Mouse (Mus musculus) liver, postnatal 0 days (tissue): ENCODE measurements around the gene Polk. TPM values are rescaled to one million over a fixed set of nuclear protein-coding genes. Genes with fewer than 3 reads are reported as not detected.

Source experiments
- ATAC-seq: fragments of 200-750 bp; cut with Nextera tagmentation; 2 replicates; pipeline ENCODE4 v1.8.0; 2017; ENCODE audit warnings: mild to moderate bottlenecking, moderate library complexity
- DNase-seq: peaks from one replicate; pipeline ENCODE4 v3.0.0-alpha.2; 2016
- H3K27ac ChIP-seq: fragments of 300-500 bp; sonication (generic); 2 replicates; pipeline ENCODE4 v1.5.1; 2014; ENCODE audit warnings: antibody characterized with exemption, moderate library complexity, mild to moderate bottlenecking, low read depth
- H3K27me3 ChIP-seq: fragments of 300-500 bp; sonication (generic); 2 replicates; pipeline ENCODE4 v1.6.1; 2014; ENCODE audit warnings: low read length, control low read depth, mixed read lengths; ENCODE audit not compliant: insufficient read depth
- H3K36me3 ChIP-seq: fragments of 300-500 bp; sonication (generic); replicated peaks from 2 replicates; pipeline ENCODE4 v1.6.1; 2014; ENCODE audit warnings: mild to moderate bottlenecking, control low read depth, low read length, moderate library complexity, mixed read lengths; ENCODE audit not compliant: insufficient read depth
- H3K4me1 ChIP-seq: fragments of 300-500 bp; sonication (generic); 2 replicates; pipeline ENCODE4 v1.6.1; 2014; ENCODE audit warnings: antibody characterized with exemption, mild to moderate bottlenecking, control low read depth; ENCODE audit not compliant: insufficient read depth
- H3K4me2 ChIP-seq: fragments of 300-500 bp; sonication (generic); 2 replicates; pipeline ENCODE4 v1.6.1; 2014; ENCODE audit warnings: low read depth, mild to moderate bottlenecking, low read length, moderate library complexity, mixed read lengths
- H3K4me3 ChIP-seq: fragments of 300-500 bp; sonication (generic); 2 replicates; pipeline ENCODE4 v1.5.1; 2014; ENCODE audit warnings: low read depth, low read length
- H3K9ac ChIP-seq: fragments of 300-500 bp; sonication (generic); replicated peaks from 2 replicates; pipeline ENCODE4 v1.6.1; 2014; ENCODE audit warnings: mild to moderate bottlenecking, moderate library complexity
- H3K9me3 ChIP-seq: fragments of 300-500 bp; sonication (generic); 2 replicates; pipeline ENCODE4 v1.6.1; 2016; ENCODE audit warnings: mild to moderate bottlenecking, control low read depth, low read length, mixed read lengths
- CTCF ChIP-seq: sonication (generic); IDR thresholded peaks from 2 replicates; pipeline ENCODE4 v1.5.1; 2016; ENCODE audit warnings: antibody characterized with exemption, low read depth
- EP300 ChIP-seq: IDR thresholded peaks from 2 replicates; pipeline ENCODE4 v1.6.1; 2016; ENCODE audit warnings: antibody characterized with exemption, low read depth, mild to moderate bottlenecking
- WGBS: fragments of 180-500 bp; shearing (Covaris S2); extraction: QIAGEN DNeasy Blood & Tissue Kit; methylation state at CpG from one replicate; pipeline ENCODE4 v1.1.7; 2014; ENCODE audit not compliant: insufficient replicate concordance; 5-methylcytosine and 5-hydroxymethylcytosine counted together
- polyA plus RNA-seq: library from polyadenylated mRNA; unstranded; fragments of >200 nt; fragmentation: Nextera tagmentation; extraction: Ambion mirVana; gene quantifications from 2 replicates; pipeline ENCODE4 v1.2.1, GENCODE M21; 2015

Polk gene
- polyA plus RNA-seq, 1 experiment from 2014 or later: 1.3 TPM

DNA sequence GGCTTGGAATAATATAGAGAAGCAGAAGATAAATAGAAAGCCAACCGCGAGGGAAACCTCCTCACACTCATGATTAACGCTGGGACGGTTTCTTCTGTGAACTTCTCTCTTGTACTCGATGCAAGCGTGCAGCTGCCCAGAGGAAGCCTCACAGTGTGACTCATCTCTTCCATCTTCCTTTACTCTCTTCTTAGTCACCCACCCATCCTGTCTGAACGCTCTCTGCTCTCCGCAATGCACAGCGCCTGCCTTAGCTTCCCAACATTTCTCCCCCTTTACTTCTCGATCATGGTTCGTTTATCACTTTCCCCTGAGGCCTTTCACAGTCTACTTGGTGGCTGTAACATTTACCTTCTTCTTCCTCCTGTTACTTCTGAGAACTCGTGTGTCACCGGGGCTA lies 31.7 kb downstream of the Polk start:
- no peak overlapping the region for H3K9ac ChIP-seq
- H3K27me3 ChIP-seq: no peaks in the 10 kb centered on the region
- H3K9me3 ChIP-seq: no peaks in the 10 kb centered on the region
- WGBS: 36% methylated on average over 13 of the region's 13 CpGs
- H3K4me1 ChIP-seq: 0 out of 2 replicates have a peak, but pooled peaks cover 2% of the 10 kb centered on the region
- ATAC-seq (0 out of 2 replicates have a peak, but pooled peaks have one; percentile 38), DNase-seq (no peak)
- H3K4me3 ChIP-seq: no peak overlapping the region
- TF ChIP-seq EP300: no peak
- no peak for TF ChIP-seq CTCF
- H3K36me3 ChIP-seq: no peaks in the 10 kb centered on the region
- H3K4me2 ChIP-seq: no peak overlapping the region
- H3K27ac ChIP-seq: 0 out of 2 replicates have a peak overlapping the region, but pooled peaks have one; percentile 39

DNA sequence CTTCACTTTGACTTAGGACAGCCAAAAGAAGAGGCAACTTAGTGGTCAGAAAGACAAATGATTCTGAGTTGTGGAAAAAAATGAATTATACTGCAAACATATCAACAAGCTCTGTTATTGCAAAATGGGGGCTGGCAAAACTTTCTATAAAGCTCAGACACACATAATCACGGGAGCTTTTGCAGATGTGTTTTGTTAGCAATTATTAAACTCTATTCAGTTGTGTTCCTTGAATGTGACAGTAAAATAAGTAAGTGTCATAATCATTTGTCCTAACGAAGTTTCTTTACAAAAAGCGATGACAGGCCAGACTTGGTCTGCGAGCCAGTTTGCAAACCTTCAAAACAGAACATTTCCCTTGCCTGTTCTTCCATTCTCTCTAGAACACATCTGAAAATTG lies 34.8 kb downstream of the Polk start:
- H3K27ac ChIP-seq: no peak overlapping the region
- no peaks in the 10 kb centered on the region for H3K36me3 ChIP-seq
- 83% methylated on average over 4 of the region's 4 CpGs for WGBS
- H3K27me3 ChIP-seq: no peaks in the 10 kb centered on the region
- no peaks in the 10 kb centered on the region for H3K9me3 ChIP-seq
- no peak for DNase-seq
- H3K4me2 ChIP-seq: no peak overlapping the region
- TF ChIP-seq EP300 (no peak), CTCF (no peak)
- 0 out of 2 replicates have a peak, but pooled peaks cover 2% of the 10 kb centered on the region for H3K4me1 ChIP-seq
- H3K9ac ChIP-seq: no peak overlapping the region
- no peak overlapping the region for H3K4me3 ChIP-seq
- ATAC-seq: no peak

GRCm38 (mm10) chr13:96506313-96506712 lies 36.1 kb downstream of the Polk start:
- no peaks in the 10 kb centered on the region for H3K9me3 ChIP-seq
- 0 out of 2 replicates have a peak, but pooled peaks cover 2% of the 10 kb centered on the region for H3K4me1 ChIP-seq
- no peak overlapping the region for H3K4me3 ChIP-seq
- H3K27ac ChIP-seq: no peak overlapping the region
- H3K36me3 ChIP-seq: no peaks in the 10 kb centered on the region
- ATAC-seq (no peak), DNase-seq (no peak)
- no peak overlapping the region for H3K4me2 ChIP-seq
- H3K9ac ChIP-seq: no peak overlapping the region
- TF ChIP-seq CTCF (no peak), EP300 (no peak)
- WGBS: 28% methylated on average over 6 of the region's 6 CpGs
- no peaks in the 10 kb centered on the region for H3K27me3 ChIP-seq

DNA sequence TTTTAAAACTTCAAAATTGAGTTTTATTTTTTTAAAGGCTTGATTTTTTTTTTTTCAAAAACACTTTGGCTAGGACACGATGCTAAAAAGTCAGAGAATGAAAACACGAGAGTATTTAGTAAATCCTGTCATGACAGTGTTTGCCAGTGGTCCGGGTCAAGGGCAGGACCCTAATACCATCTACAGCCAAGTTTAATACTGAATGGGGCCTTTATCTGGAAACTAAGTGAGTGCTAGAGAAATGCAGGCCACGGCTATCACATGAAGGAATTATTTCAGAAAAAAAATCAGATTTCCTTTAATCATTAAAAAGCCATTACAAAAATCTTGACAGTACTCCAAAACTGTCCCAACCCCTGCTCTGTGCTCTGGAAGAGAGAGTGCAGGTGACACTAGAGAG lies 36.7 kb downstream of the Polk start:
- Histone ChIP-seq H3K4me3 (no peak overlapping the region), H3K36me3 (no peaks in the 10 kb centered on the region), H3K4me2 (no peak overlapping the region), H3K27ac (no peak overlapping the region), H3K4me1 (0 out of 2 replicates have a peak, but pooled peaks cover 2% of the 10 kb centered on the region), H3K27me3 (no peaks in the 10 kb centered on the region), H3K9me3 (no peaks in the 10 kb centered on the region), H3K9ac (no peak overlapping the region)
- ATAC-seq: no peak
- TF ChIP-seq CTCF (no peak), EP300 (no peak)
- WGBS: 78% methylated on average over 4 of the region's 4 CpGs
- no peak for DNase-seq

- H3K9ac ChIP-seq: no peak overlapping the region
- no peak overlapping the region for H3K4me2 ChIP-seq
- H3K9me3 ChIP-seq: no peaks in the 10 kb centered on the region
- ATAC-seq (no peak), DNase-seq (no peak)
- H3K27me3 ChIP-seq: no peaks in the 10 kb centered on the region
- TF ChIP-seq EP300 (no peak), CTCF (no peak)
- H3K36me3 ChIP-seq: 0 out of 2 replicates have a peak, but pooled peaks cover 6% of the 10 kb centered on the region
- H3K4me1 ChIP-seq: 0 out of 2 replicates have a peak, but pooled peaks cover 3% of the 10 kb centered on the region
- H3K27ac ChIP-seq: no peak overlapping the region
- no peak overlapping the region for H3K4me3 ChIP-seq
- 84% methylated on average over 2 of the region's 2 CpGs for WGBS
Measured at GRCm38 (mm10) chr13:96499891-96500290, 42.5 kb downstream of the Polk start.

GRCm38 (mm10) chr13:96496630-96497029 lies 45.7 kb downstream of the Polk start:
- ATAC-seq: no peak

More at GRCm38 (mm10) chr13:96496630-96497029, 45.7 kb downstream of the Polk start:
- Histone ChIP-seq H3K4me3 (no peak overlapping the region), H3K4me1 (0 out of 2 replicates have a peak, but pooled peaks cover 3% of the 10 kb centered on the region), H3K4me2 (0 out of 2 replicates have a peak overlapping the region, but pooled peaks have one; percentile 18), H3K9ac (no peak overlapping the region), H3K36me3 (0 out of 2 replicates have a peak, but pooled peaks cover 6% of the 10 kb centered on the region), H3K9me3 (no peaks in the 10 kb centered on the region), H3K27ac (no peak overlapping the region), H3K27me3 (no peaks in the 10 kb centered on the region)
- no peak for DNase-seq
- 36% methylated on average over 8 of the region's 8 CpGs for WGBS
- no peak for TF ChIP-seq CTCF
- TF ChIP-seq EP300: no peak; the same call in 1 of the 2 replicates
